8 mouse cellular contexts compared by ENCODE assay signal in genomic region chr7:28694423-28694822, GRCm38 (mm10). TPM values are rescaled to one million over a fixed set of nuclear protein-coding genes. Genes with fewer than 3 reads are reported as not detected.
DNase-seq lines count a peak whose midpoint lies in the region; ATAC-seq lines count a peak whose summit lies in the region.

No protein-coding gene starts in this region.

- no peak for ATAC-seq in limb, embryonic 11.5 days (ENCODE audit: insufficient number of reproducible peaks, low FRiP score, low TSS enrichment, low read depth)

- H3K27me3 ChIP-seq in limb, embryonic 11.5 days (ENCODE audit: control insufficient read depth, insufficient read depth, low read length) = no peaks in the 10 kb centered on the region

- peak overlapping the region; percentile 34 for H3K4me2 ChIP-seq in limb, embryonic 11.5 days (ENCODE audit: low read depth, severe bottlenecking)

- no peak overlapping the region for H3K27ac ChIP-seq in limb, embryonic 11.5 days (replicated peaks; ENCODE audit: low read depth, low read length)

- H3K9ac ChIP-seq in limb, embryonic 11.5 days (ENCODE audit: low read length) = no peak overlapping the region

- no peaks in the 10 kb centered on the region; the same call in 1 of the 2 replicates for H3K36me3 ChIP-seq in limb, embryonic 11.5 days (ENCODE audit: control insufficient read depth, insufficient read depth, low read length)

- 5% methylated on average over 14 of the region's 14 CpGs for WGBS in limb, embryonic 11.5 days

- H3K4me3 ChIP-seq in limb, embryonic 11.5 days (ENCODE audit: low read depth, low read length) = no peak overlapping the region; the same call in 1 of the 2 replicates

- DNase-seq in cerebellum, postnatal 14 days = peak; percentile 10 to 19
- DNase-seq in cerebellum, adult 11 months = no peak
- peak; percentile 20 for DNase-seq in retina, embryonic 14.5 days (ENCODE audit: low spot score)
- DNase-seq in retina, postnatal 1 day = no peak
- DNase-seq in limb, embryonic 11.5 days (ENCODE audit: low spot score) = peak; percentile 78
- DNase-seq in thymus, postnatal 36 days = peak; percentile 36 to 44
- no peak for DNase-seq in right cerebral cortex, postnatal 10 days (ENCODE audit: low spot score in 2 of 2)
- DNase-seq in testis, postnatal 14 days (ENCODE audit: low spot score) = no peak

- peaks cover 5% of the 10 kb centered on the region; the same call in 1 of the 2 replicates for H3K4me1 ChIP-seq in limb, embryonic 11.5 days (ENCODE audit: control insufficient read depth, insufficient read depth, low read length)

- H3K9me3 ChIP-seq in limb, embryonic 11.5 days (ENCODE audit: control insufficient read depth, low read length) = no peaks in the 10 kb centered on the region

RNA-seq across cellular contexts. Expression of gene Fbxo27, which starts 1.8 kb away (rescaled TPM):
- polyA plus RNA-seq in limb, embryonic 11.5 days (2014; fragmentation: Nextera tagmentation; extraction: Ambion mirVana) = 5.9 and 6.2 TPM in 2 replicates

RNA-seq across cellular contexts. Expression of gene Fbxo17, which starts 22.2 kb away (rescaled TPM):
- polyA plus RNA-seq in limb, embryonic 11.5 days (2014; fragmentation: Nextera tagmentation; extraction: Ambion mirVana) = 15.9 and 16.4 TPM in 2 replicates

RNA-seq across cellular contexts. Expression of gene Mrps12, which starts 47.2 kb away (rescaled TPM):
- polyA plus RNA-seq in limb, embryonic 11.5 days (2014; fragmentation: Nextera tagmentation; extraction: Ambion mirVana) = 146 and 156 TPM in 2 replicates

RNA-seq across cellular contexts. Expression of gene Sars2, which starts 47.4 kb away (rescaled TPM):
- 34.9 and 35.8 TPM in 2 replicates for polyA plus RNA-seq in limb, embryonic 11.5 days (2014; fragmentation: Nextera tagmentation; extraction: Ambion mirVana)

Comparison
In these comparisons a context has a peak if more than half of its experiments do, and no peak if none do; other contexts are left out.
1. DNase-seq: peak in cerebellum, postnatal 14 days (2 of 2), retina, embryonic 14.5 days (single experiment), limb, embryonic 11.5 days (single experiment) and thymus, postnatal 36 days (2 of 2); none in cerebellum, adult 11 months (single experiment), retina, postnatal 1 day (single experiment), right cerebral cortex, postnatal 10 days (0 of 2) and testis, postnatal 14 days (single experiment).